ENCODE assay signal across 10 mouse cellular contexts in genomic region chr15:80160223-80160622, GRCm38 (mm10). TPM values are rescaled to one million over a fixed set of nuclear protein-coding genes. Genes with fewer than 3 reads are reported as not detected.
DNase-seq lines count a peak whose midpoint lies in the region; ATAC-seq and TF ChIP-seq lines count a peak whose summit lies in the region.
"Had no signal": no experiment of that assay in that cellular context is flagged by ENCODE, and none has a peak within 500 bp of the region (broad histone marks: within the 10 kb centered on the region; RNA-seq: fewer than 3 reads in every experiment).

No protein-coding gene starts in this region.

- H3K4me2 ChIP-seq in lung, embryonic 14.5 days: no peak overlapping the region

- WGBS in lung, embryonic 14.5 days: 86% methylated on average over 13 of the region's 13 CpGs
- 86% methylated on average over 13 of the region's 13 CpGs for WGBS in olfactory bulb, adult 2 months

- intact Hi-C loops in gastrocnemius, adult 2 months (cut with DNase I): no loop called here
- intact Hi-C loops in gastrocnemius, postnatal 14 days (cut with DNase I; ENCODE audit: low total_unique reads): no loop called here

- H3K9me3 ChIP-seq in lung, embryonic 14.5 days (ENCODE audit: low read depth, low read length): no peaks in the 10 kb centered on the region

- H3K36me3 ChIP-seq in lung, embryonic 14.5 days (ENCODE audit: insufficient read depth): peaks cover 78% of the 10 kb centered on the region

- no peaks in the 10 kb centered on the region for H3K27me3 ChIP-seq in lung, embryonic 14.5 days (ENCODE audit: insufficient read depth, low read length)

- DNase-seq in gastrocnemius, adult 2 months: no peak
- DNase-seq in gastrocnemius, postnatal 14 days: no peak
- no peak for DNase-seq in lung, embryonic 14.5 days
- DNase-seq in lung, postnatal 36 days: no peak
- DNase-seq in frontal cortex, postnatal 10 days (ENCODE audit: low spot score in 2 of 2): no peak
- DNase-seq in natural killer cell, adult 2 months (ENCODE audit: low spot score in 2 of 2): no peak

- no peaks in the 10 kb centered on the region for H3K4me1 ChIP-seq in lung, embryonic 14.5 days (ENCODE audit: insufficient read depth)
- H3K4me1 ChIP-seq in embryonic fibroblast, embryonic 13.5 days (ENCODE audit: control insufficient read depth, insufficient read depth, low read length): peaks cover 20% of the 10 kb centered on the region
- H3K4me1 ChIP-seq in olfactory bulb, adult 2 months (ENCODE audit: control insufficient read depth, insufficient read depth, low read length): peaks cover 40% of the 10 kb centered on the region

- no peak overlapping the region; the same call in 1 of the 2 replicates for H3K4me3 ChIP-seq in gastrocnemius, adult 2 months
- H3K4me3 ChIP-seq in lung, embryonic 14.5 days (ENCODE audit: low read depth, low read length): no peak overlapping the region
- no peak overlapping the region for H3K4me3 ChIP-seq in embryonic fibroblast, embryonic 13.5 days (ENCODE audit: insufficient read depth, low read length)
- H3K4me3 ChIP-seq in olfactory bulb, adult 2 months (ENCODE audit: insufficient read depth, low read depth, low read length): no peak overlapping the region

- no peak for TF ChIP-seq POLR2A in embryonic fibroblast, embryonic 13.5 days (IDR thresholded peaks at IDR 0.05; ENCODE audit: low read depth, low read length)
- no peak for TF ChIP-seq POLR2A in olfactory bulb, adult 2 months (IDR thresholded peaks at IDR 0.05; ENCODE audit: insufficient read depth, low read depth, low read length)

- TF ChIP-seq CTCF in gastrocnemius, adult 2 months (IDR thresholded peaks at IDR 0.05): no peak
- TF ChIP-seq CTCF in lung, embryonic 14.5 days (IDR thresholded peaks at IDR 0.05; ENCODE audit: low read depth): no peak
- no peak for TF ChIP-seq CTCF in embryonic fibroblast, embryonic 13.5 days (IDR thresholded peaks at IDR 0.05; ENCODE audit: borderline replicate concordance, insufficient read depth, low read length)
- no peak for TF ChIP-seq CTCF in olfactory bulb, adult 2 months (IDR thresholded peaks at IDR 0.05; ENCODE audit: insufficient read depth, low read depth, low read length)

- peak overlapping the region; percentile 71 for H3K27ac ChIP-seq in gastrocnemius, adult 2 months
- peak overlapping the region; percentile 90 for H3K27ac ChIP-seq in lung, embryonic 14.5 days (ENCODE audit: low read depth)
- peak overlapping the region; percentile 56 for H3K27ac ChIP-seq in embryonic fibroblast, embryonic 13.5 days (ENCODE audit: insufficient read depth, low read length)
- H3K27ac ChIP-seq in olfactory bulb, adult 2 months (ENCODE audit: insufficient read depth, low read depth, low read length): peak overlapping the region; percentile 58; the same call in 1 of the 2 replicates

- ATAC-seq in lung, embryonic 14.5 days (ENCODE audit: insufficient read depth): no peak
- ATAC-seq: CD4-positive, CD25-positive, alpha-beta regulatory T cell, adult 4 months had no signal

- no peak overlapping the region for H3K9ac ChIP-seq in lung, embryonic 14.5 days

RNA-seq across cellular contexts. Expression of gene Mgat3, which starts 13.3 kb away (rescaled TPM):
- under 1 TPM; 0.61 to 0.78 TPM for total RNA-seq in gastrocnemius, adult 2 months (2021)
- 1 to 10 TPM; 1.3 to 3.1 TPM for total RNA-seq in gastrocnemius, postnatal 14 days (2021)
- 6.1 and 7.7 TPM in 2 replicates for polyA plus RNA-seq in lung, embryonic 14.5 days (2014; fragmentation: Nextera tagmentation; extraction: Ambion mirVana)
- polyA plus RNA-seq in embryonic fibroblast, embryonic 13.5 days (2011; ENCODE audit: insufficient read length, low read depth, missing spikeins): 12.4 and 12.6 TPM in 2 replicates
- polyA plus RNA-seq in olfactory bulb, adult 2 months (2012; ENCODE audit: insufficient read depth, insufficient read length, low replicate concordance, missing spikeins): 65.1 TPM in 1 of 2 replicates, not detected in the other
- total RNA-seq: hematopoietic stem cell, adult 5-6 weeks had no signal

RNA-seq across cellular contexts. Expression of gene Tab1, which starts 27.3 kb away (rescaled TPM):
- 10 to 100 TPM; 13.0 to 16.1 TPM for total RNA-seq in gastrocnemius, adult 2 months (2021)
- total RNA-seq in gastrocnemius, postnatal 14 days (2021): 10 to 100 TPM; 13.1 to 15.1 TPM
- polyA plus RNA-seq in lung, embryonic 14.5 days (2014; fragmentation: Nextera tagmentation; extraction: Ambion mirVana): 32.5 and 34.2 TPM in 2 replicates
- polyA plus RNA-seq in embryonic fibroblast, embryonic 13.5 days (2011; ENCODE audit: insufficient read length, low read depth, missing spikeins): 11.0 and 12.2 TPM in 2 replicates
- polyA plus RNA-seq in olfactory bulb, adult 2 months (2012; ENCODE audit: insufficient read depth, insufficient read length, low replicate concordance, missing spikeins): not detected in 2 replicates
